ENCODE assay signal across 8 mouse cellular contexts in genomic region chr3:83862956-83863355, GRCm38 (mm10). TPM values are rescaled to one million over a fixed set of nuclear protein-coding genes. Genes with fewer than 3 reads are reported as not detected.
DNase-seq lines count a peak whose midpoint lies in the region; ATAC-seq and TF ChIP-seq lines count a peak whose summit lies in the region.

No protein-coding gene starts in this region.

- H3K4me3 ChIP-seq in limb, embryonic 14.5 days (replicated peaks; ENCODE audit: low read length) = no peak overlapping the region
- H3K4me3 ChIP-seq in forebrain, embryonic 11.5 days (ENCODE audit: low read depth, low read length) = no peak overlapping the region

- DNase-seq in urinary bladder, postnatal 14 days (ENCODE audit: low spot score) = peak; percentile 69
- DNase-seq in urinary bladder, postnatal 10 days (ENCODE audit: low spot score) = no peak
- DNase-seq in frontal cortex, adult 2 months (ENCODE audit: extremely low spot score in 1 of 2, low spot score in 1 of 2) = peak; percentile 58 to 69
- peak; percentile 84 for DNase-seq in heart, postnatal 25 days (ENCODE audit: low spot score)
- DNase-seq in limb, embryonic 14.5 days (ENCODE audit: low spot score) = peak; percentile 28
- peak; percentile 35 for DNase-seq in naive thymus-derived CD4-positive, alpha-beta T cell, adult 2 months (ENCODE audit: low read depth)
- DNase-seq in thymus, postnatal 14 days = peak; percentile 18
- DNase-seq in forebrain, embryonic 11.5 days (ENCODE audit: low spot score) = no peak

- no peak overlapping the region for H3K27ac ChIP-seq in limb, embryonic 14.5 days (replicated peaks; ENCODE audit: low read depth, low read length)
- H3K27ac ChIP-seq in forebrain, embryonic 11.5 days (ENCODE audit: low read depth, low read length) = no peak overlapping the region

- H3K9me3 ChIP-seq in limb, embryonic 14.5 days (ENCODE audit: control insufficient read depth, low read length) = no peaks in the 10 kb centered on the region
- H3K9me3 ChIP-seq in forebrain, embryonic 11.5 days (ENCODE audit: control insufficient read depth, low read length) = no peaks in the 10 kb centered on the region

- H3K4me1 ChIP-seq in limb, embryonic 14.5 days (ENCODE audit: control insufficient read depth, insufficient read depth, low read length) = no peaks in the 10 kb centered on the region; the same call in 1 of the 2 replicates
- no peaks in the 10 kb centered on the region for H3K4me1 ChIP-seq in forebrain, embryonic 11.5 days (replicated peaks; ENCODE audit: control insufficient read depth, insufficient read depth, low read length)

- H3K36me3 ChIP-seq in limb, embryonic 14.5 days (ENCODE audit: control insufficient read depth, insufficient read depth, low read length) = no peaks in the 10 kb centered on the region
- H3K36me3 ChIP-seq in forebrain, embryonic 11.5 days (ENCODE audit: control insufficient read depth, insufficient read depth, low read length) = no peaks in the 10 kb centered on the region

- 58% methylated on average over 1 of the region's 1 CpGs for WGBS in limb, embryonic 14.5 days
- 59% methylated on average over 1 of the region's 1 CpGs for WGBS in forebrain, embryonic 11.5 days

- no peak overlapping the region for H3K9ac ChIP-seq in limb, embryonic 14.5 days (ENCODE audit: low read depth, low read length, severe bottlenecking)
- no peak overlapping the region for H3K9ac ChIP-seq in forebrain, embryonic 11.5 days (ENCODE audit: low read length)

- H3K4me2 ChIP-seq in limb, embryonic 14.5 days (replicated peaks; ENCODE audit: low read depth, low read length, severe bottlenecking) = no peak overlapping the region
- no peak overlapping the region for H3K4me2 ChIP-seq in forebrain, embryonic 11.5 days (ENCODE audit: low read depth, low read length, severe bottlenecking)

- H3K27me3 ChIP-seq in limb, embryonic 14.5 days (ENCODE audit: control insufficient read depth, insufficient read depth, low read length) = no peaks in the 10 kb centered on the region
- H3K27me3 ChIP-seq in forebrain, embryonic 11.5 days (ENCODE audit: control insufficient read depth, insufficient read depth, low read length) = no peaks in the 10 kb centered on the region

- intact Hi-C loops in heart, postnatal 25 days (cut with DNase I) = no loop called here

- TF ChIP-seq POLR2A in limb, embryonic 14.5 days (IDR thresholded peaks at IDR 0.05; ENCODE audit: borderline replicate concordance, extremely low read depth, insufficient read depth, insufficient read length) = no peak

- ATAC-seq in limb, embryonic 14.5 days (ENCODE audit: low FRiP score, low read depth) = no peak
- no peak for ATAC-seq in forebrain, embryonic 11.5 days (replicated peaks; ENCODE audit: low FRiP score)

RNA-seq across cellular contexts. Expression of gene Tlr2, which starts 21.4 kb away (rescaled TPM):
- polyA plus RNA-seq in frontal cortex, adult 2 months (2012; rRNA removed) = 0.97 and 1.3 TPM in 2 replicates
- 1 to 10 TPM; 2.1 to 2.8 TPM for total RNA-seq in heart, postnatal 25 days (2021)
- 5.6 and 6.1 TPM in 2 replicates for polyA plus RNA-seq in limb, embryonic 14.5 days (2012; rRNA removed)
- polyA plus RNA-seq in limb, embryonic 14.5 days (2014; fragmentation: Nextera tagmentation; extraction: Ambion mirVana) = 10.3 and 11.3 TPM in 2 replicates
- polyA plus RNA-seq in forebrain, embryonic 11.5 days (2014; fragmentation: Nextera tagmentation; extraction: Ambion mirVana) = 1.3 and 1.4 TPM in 2 replicates

Comparison
In these comparisons a context has a peak if more than half of its experiments do, and no peak if none do; other contexts are left out.
1. DNase-seq: peak in urinary bladder, postnatal 14 days (single experiment), frontal cortex, adult 2 months (2 of 2), heart, postnatal 25 days (single experiment), limb, embryonic 14.5 days (single experiment), naive thymus-derived CD4-positive, alpha-beta T cell, adult 2 months (single experiment) and thymus, postnatal 14 days (single experiment); none in urinary bladder, postnatal 10 days (single experiment) and forebrain, embryonic 11.5 days (single experiment).